Mouse (Mus musculus): Measurements from ENCODE around the gene Gse1.

- TF ChIP-seq CTCF (conservative IDR thresholded peaks at IDR 0.05; ENCODE audit: low read length) (no peak), POU5F1 (IDR thresholded peaks at IDR 0.05; ENCODE audit: borderline replicate concordance, low read length) (no peak)
Measured at GRCm38 (mm10) chr8:120190107-120190809, 38.0 kb upstream of the Gse1 start.

Data from E14TG2a.4 (cell line).